ENCODE assay signal across 15 mouse cellular contexts in genomic region chr10:111739471-111740138, GRCm38 (mm10).
A peak's percentile ranks its signal among the peaks of the same experiment; 100 is the strongest.
DNase-seq lines count a peak whose midpoint lies in the region; ATAC-seq and TF ChIP-seq lines count a peak whose summit lies in the region.
"Had no signal": no experiment of that assay in that cellular context is flagged by ENCODE, and none has a peak within 500 bp of the region (broad histone marks: within the 10 kb centered on the region; RNA-seq: fewer than 3 reads in every experiment).

No protein-coding gene starts in this region.

- H3K4me1 ChIP-seq in heart, embryonic 11.5 days (ENCODE audit: control insufficient read depth, insufficient read depth, low read length): no peaks in the 10 kb centered on the region
- peaks cover 12% of the 10 kb centered on the region; the same call in 1 of the 2 replicates for H3K4me1 ChIP-seq in lung, postnatal 0 days (ENCODE audit: insufficient read depth, low read depth, low read length)
- H3K4me1 ChIP-seq: limb, embryonic 15.5 days had no signal

- no peak overlapping the region for H3K9ac ChIP-seq in heart, embryonic 11.5 days (ENCODE audit: low read depth, low read length)
- H3K9ac ChIP-seq in lung, postnatal 0 days (replicated peaks; ENCODE audit: low read depth): no peak overlapping the region
- H3K9ac ChIP-seq: limb, embryonic 15.5 days had no signal

- no peak overlapping the region for H3K4me2 ChIP-seq in heart, embryonic 11.5 days
- no peak overlapping the region for H3K4me2 ChIP-seq in lung, postnatal 0 days (replicated peaks; ENCODE audit: low read depth, low read length)
- H3K4me2 ChIP-seq: limb, embryonic 15.5 days had no signal

- no peak for TF ChIP-seq EP300 in lung, postnatal 0 days (IDR thresholded peaks at IDR 0.05)

- H3K27ac ChIP-seq in heart, embryonic 11.5 days (ENCODE audit: low read depth, low read length): no peak overlapping the region
- H3K27ac ChIP-seq in lung, postnatal 0 days (ENCODE audit: low read length): no peak overlapping the region
- H3K27ac ChIP-seq: limb, embryonic 15.5 days had no signal

- no peak for TF ChIP-seq CTCF in lung, postnatal 0 days (IDR thresholded peaks at IDR 0.05)

- ATAC-seq in heart, embryonic 11.5 days (replicated peaks; ENCODE audit: insufficient number of reproducible peaks, low FRiP score, low TSS enrichment): no peak
- ATAC-seq in lung, postnatal 0 days: no peak
- ATAC-seq: forebrain, embryonic 14.5 days; hindbrain, embryonic 16.5 days had no signal

- no peak overlapping the region for H3K4me3 ChIP-seq in heart, embryonic 11.5 days (ENCODE audit: low read depth, low read length)
- no peak overlapping the region for H3K4me3 ChIP-seq in lung, postnatal 0 days (ENCODE audit: low read depth, low read length)
- H3K4me3 ChIP-seq: limb, embryonic 15.5 days; myocyte had no signal

- 34% methylated on average over 5 of the region's 5 CpGs for WGBS in heart, embryonic 11.5 days (ENCODE audit: insufficient replicate concordance)
- 23% methylated on average over 5 of the region's 5 CpGs for WGBS in lung, postnatal 0 days

- DNase-seq in heart, adult 11 months: peak; percentile 63
- peak; percentile 56 for DNase-seq in urinary bladder, postnatal 14 days (ENCODE audit: low spot score)
- DNase-seq in urinary bladder, postnatal 36 days (ENCODE audit: low spot score in 2 of 2): no peak
- DNase-seq in lung, postnatal 0 days (ENCODE audit: low spot score): peak; percentile 25
- DNase-seq in left cerebral cortex, postnatal 25 days (ENCODE audit: low spot score in 2 of 2): no peak
- DNase-seq in urinary bladder, adult 18-20 months (ENCODE audit: low spot score in 2 of 2): no peak
- DNase-seq in layer of hippocampus, adult 11-12 months (ENCODE audit: low spot score): no peak
- DNase-seq: gastrocnemius, postnatal 25 days; kidney, postnatal 25 days; right cerebral cortex, postnatal 25 days had no signal

- no peaks in the 10 kb centered on the region for H3K36me3 ChIP-seq in heart, embryonic 11.5 days (ENCODE audit: control insufficient read depth, insufficient read depth, low read length)
- no peaks in the 10 kb centered on the region for H3K36me3 ChIP-seq in lung, postnatal 0 days (ENCODE audit: insufficient read depth, low read length)
- H3K36me3 ChIP-seq: limb, embryonic 15.5 days had no signal

- H3K27me3 ChIP-seq in heart, embryonic 11.5 days (ENCODE audit: control insufficient read depth, insufficient read depth, low read length): no peaks in the 10 kb centered on the region
- no peaks in the 10 kb centered on the region for H3K27me3 ChIP-seq in lung, postnatal 0 days (replicated peaks; ENCODE audit: insufficient read depth, low read length)
- H3K27me3 ChIP-seq: limb, embryonic 15.5 days had no signal

- H3K9me3 ChIP-seq in heart, embryonic 11.5 days (replicated peaks; ENCODE audit: control insufficient read depth, low read length): no peaks in the 10 kb centered on the region
- H3K9me3 ChIP-seq in lung, postnatal 0 days (ENCODE audit: low read length): no peaks in the 10 kb centered on the region
- H3K9me3 ChIP-seq: limb, embryonic 15.5 days had no signal

- intact Hi-C loops in left cerebral cortex, postnatal 25 days (cut with DNase I): no loop called here

Comparison
In these comparisons a context has a peak if more than half of its experiments do, and no peak if none do; other contexts are left out.
1. DNase-seq: peak in heart, adult 11 months (single experiment), urinary bladder, postnatal 14 days (single experiment) and lung, postnatal 0 days (single experiment); none in urinary bladder, postnatal 36 days (0 of 2), left cerebral cortex, postnatal 25 days (0 of 2), urinary bladder, adult 18-20 months (0 of 2) and layer of hippocampus, adult 11-12 months (single experiment).